Mouse (Mus musculus): ENCODE results near the gene Hoxa6. TPM values are rescaled to one million over a fixed set of nuclear protein-coding genes. Genes with fewer than 3 reads are reported as not detected.
A peak's percentile ranks its signal among the peaks of the same experiment; 100 is the strongest.

Hoxa6 gene
- polyA plus RNA-seq, 3 experiments from 2014 or later = not detected

DNA sequence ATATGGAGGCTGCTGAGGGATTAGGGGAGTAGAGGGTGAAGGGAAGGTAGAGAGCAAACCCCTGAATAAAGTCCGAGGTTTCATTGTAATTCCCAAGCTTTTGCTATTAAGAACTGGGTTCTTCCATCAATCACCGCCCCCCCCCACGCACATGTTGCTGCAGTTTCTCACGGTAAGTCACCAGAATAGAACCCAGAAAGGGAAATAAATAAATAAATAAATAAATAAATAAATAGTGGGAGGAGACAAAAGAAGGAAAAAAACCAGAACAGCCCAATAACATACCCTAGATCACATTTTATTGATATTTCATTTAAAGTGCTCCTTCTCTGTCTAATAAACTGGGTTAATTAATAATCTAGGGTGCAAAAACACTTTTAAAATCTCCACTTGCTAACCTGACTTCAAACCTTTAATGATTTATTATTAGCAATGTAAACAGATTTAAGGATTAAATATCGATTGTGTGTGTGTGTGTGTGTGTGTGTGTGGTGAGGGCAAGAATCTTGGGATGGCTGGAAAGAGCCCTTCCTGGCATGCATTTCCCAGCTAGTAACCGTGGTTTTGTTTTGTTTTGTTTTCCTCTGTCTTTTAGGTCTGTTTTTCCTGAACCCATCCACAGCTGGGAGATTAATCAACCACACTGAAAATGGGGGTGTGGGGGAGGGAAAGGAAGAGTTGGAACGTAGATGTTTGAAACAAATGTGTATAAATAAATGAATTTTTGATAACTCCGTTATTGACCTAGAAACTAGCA is 47.0 kb downstream of the Hoxa6 start:
- ATAC-seq = no peak

DNA sequence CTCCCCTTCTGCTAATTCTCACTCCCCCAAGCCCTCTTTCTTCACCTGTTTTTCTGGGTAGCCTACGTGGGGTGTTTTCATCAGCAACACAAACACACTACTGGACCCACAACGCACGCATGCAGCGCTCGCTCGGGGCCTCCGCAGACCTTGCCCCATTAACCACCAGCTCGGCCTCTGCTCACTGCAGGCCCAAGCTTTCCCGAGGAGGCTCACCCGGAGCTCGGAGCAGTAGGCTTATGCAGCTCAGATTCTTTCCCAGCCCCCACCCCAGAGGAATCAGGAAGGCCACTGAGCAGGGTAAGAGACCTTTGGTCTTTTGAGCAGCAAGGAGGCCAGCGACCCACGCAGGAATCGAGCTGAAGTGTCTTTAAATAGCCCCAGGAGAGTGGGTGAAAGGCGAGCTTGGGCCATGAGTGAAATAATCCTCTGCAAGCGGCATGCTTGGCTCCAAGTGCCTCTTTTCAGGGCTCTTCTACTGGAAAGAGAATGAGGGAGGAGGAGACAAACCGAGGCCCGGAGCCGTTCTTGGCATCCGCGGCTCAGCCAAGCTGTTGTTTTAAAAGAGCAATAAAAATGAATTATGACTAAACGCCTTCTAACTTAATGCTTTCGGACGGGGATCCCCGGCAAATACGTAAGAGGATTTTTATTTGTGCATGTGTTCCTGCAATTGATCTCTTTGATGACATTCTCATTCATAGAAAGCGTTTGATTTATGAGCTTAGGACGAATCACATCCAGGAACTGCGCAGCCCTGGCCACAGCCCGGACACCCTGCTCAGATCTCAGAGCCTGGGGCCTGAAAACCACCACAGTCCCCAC is 47.8 kb downstream of the Hoxa6 start:
- ATAC-seq = no peak

DNA sequence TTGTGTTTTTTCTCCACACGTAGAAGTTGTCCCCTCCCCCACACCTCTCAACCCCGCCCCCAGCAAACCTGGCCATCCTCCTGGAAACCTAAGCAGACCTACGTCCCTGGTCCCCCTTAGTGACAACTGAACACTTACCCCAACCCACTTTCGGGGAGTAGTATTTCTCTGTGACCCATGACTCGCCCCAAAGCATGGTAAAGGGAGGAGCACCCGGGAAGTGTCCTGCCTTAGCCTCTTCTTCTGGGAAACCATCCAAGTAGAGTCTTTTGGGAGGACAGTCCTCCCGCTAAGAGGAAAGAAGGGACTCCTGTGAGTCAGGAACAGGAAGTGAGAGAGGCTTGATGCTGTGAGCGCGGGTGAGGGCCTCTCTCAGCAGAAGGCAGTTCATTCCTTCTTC is 48.5 kb downstream of the Hoxa6 start:
- no peak for ATAC-seq

DNA sequence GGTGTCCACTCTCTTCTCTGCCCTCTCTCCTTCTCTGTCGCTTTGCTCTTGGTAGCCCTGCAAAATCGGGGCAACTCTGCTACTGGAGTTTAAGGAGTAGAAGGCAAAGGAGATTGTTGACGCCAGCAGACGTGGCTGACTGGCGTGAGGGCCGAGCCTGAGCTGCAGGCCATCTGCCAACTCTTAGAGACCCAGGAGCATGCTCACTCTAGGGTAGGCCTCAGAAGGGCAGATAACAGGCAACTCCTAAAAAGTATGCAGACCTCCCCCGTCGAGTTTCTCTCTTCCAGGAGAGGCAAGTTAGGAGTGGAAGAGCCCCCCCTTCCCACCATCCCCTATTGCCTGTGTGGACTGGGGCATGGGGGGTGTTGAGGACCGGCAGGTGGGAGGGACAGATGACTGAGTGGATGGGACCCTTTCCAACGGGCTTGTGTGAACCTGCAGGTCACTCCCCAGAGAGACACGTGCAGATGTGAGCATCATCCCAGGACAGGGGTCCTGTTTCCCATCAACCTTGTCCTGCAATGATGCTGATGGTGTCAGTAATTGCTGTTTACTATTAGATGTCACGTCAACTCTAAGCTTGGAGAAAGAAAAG is 49.3 kb downstream of the Hoxa6 start:
- no peak for ATAC-seq

DNA sequence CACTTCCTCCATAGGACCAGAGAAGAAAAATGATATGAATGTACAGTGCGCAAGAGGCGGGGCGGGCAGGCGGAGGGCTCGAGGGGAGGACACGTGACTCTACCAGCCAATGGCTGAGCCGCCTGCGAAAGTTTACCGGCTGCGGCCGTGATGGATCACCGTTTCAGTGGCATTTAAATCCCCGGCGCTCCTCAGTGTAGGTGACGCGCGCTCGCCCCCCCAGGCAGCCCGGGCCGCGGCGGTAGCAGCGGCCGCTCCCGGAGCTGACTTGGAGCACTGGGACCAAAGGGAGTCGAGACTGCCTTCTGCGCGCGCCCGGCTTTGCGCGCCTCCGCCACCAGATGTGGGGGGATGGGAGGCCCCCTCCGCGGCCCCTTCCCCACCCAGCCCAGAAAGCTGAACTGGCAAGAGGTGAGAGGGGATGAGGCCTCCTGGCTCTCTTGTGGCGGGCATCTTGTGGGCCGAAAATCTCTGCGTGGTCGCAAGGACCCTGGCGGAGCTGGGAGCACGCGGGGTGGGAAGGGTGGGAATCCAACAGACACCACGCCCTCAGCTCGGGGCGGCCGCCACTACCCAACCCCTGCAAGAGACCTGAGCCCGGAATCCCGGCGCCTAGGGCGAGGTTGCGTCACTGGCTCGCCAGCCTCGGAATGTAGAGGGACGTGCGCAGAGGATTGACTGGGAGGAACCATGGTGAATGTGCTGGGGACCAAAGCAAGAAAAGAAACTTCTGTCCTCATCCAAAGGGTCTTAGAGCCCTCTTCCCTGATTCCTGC is 50.1 kb downstream of the Hoxa6 start, which contains the start of gene Hoxa1:
Gene Hoxa1 (minus strand): TSS at position 42 of the 776 bp plus-strand sequence.
- peak; percentile 76 for ATAC-seq

DNA sequence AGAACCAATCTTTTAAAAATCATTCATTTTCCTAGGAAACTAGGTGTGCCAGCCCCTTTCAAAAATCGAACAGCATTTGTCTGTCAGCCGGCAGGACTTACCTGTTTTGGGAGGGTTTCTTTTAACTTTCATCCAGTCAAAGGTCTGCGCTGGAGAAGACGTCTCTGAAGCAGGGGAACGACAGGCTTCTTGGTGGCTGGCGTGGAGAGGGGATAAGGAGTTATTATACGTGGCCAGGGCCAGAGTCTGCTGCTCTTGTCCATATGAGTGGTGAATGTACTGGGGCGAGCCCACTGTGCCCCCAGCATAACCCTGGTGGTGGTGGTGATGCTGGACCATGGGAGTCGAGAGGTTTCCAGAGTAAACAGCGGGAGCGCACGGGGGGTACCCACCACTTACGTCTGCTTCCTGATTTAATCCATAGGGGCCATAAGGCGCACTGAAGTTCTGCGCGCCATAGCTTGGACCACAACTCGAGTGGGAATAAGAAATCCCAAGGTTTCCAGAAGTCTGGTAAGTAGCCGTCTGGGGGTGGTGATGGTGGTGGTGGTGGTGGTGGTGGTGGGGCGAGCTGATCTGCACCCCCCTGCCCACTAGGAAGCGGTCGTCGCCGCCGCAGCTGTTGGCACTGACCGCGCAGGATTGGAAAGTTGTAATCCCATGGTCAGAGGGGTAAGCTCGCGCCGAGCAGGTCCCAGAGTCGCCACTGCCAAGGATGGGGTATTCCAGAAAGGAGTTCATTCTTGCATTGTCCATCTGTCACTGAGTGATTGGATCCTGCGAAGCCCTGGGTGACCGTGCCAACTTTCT is 50.9 kb downstream of the Hoxa6 start:
- ATAC-seq = no peak

DNA sequence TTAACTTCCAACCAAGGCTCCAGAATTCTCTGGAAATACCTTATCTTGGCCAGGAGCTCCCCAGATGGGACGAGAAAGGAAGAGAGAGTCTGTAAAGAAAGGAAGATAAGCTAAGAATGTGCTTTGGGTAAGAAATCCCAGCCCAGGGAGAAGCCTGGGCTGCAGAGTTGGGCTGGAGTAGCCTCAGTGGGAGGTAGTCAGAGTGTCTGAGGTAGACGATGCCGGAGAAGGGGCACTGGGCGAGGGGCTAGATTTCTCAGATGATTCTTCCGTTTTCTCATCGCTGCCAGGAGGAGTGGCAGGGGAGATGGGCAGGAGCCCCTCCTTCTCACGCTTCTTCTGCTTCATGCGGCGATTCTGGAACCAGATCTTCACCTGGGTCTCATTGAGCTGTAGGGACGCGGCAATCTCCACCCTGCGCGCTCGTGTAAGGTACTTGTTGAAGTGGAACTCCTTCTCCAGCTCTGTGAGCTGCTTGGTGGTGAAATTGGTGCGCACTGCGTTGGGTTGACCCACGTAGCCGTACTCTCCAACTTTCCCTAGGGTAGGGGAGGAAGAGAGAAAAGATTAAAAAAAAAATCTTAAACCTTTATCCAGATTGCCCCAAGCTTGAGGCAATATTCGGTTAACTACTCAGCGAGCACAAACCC is 51.8 kb downstream of the Hoxa6 start:
- no peak for ATAC-seq

Other genes with a start within 250 kb of the Hoxa6 start
- gene Skap2, start 196.2 kb downstream of the Hoxa6 start, polyA plus RNA-seq (2017; shearing (Covaris generic)) = 10 to 100 TPM; 15.9 to 33.0 (median 17.8) TPM
- not detected for gene Hoxa1, start 50.4 kb downstream of the Hoxa6 start, polyA plus RNA-seq (2017; shearing (Covaris generic))
- gene Hoxa2, start 43.9 kb downstream of the Hoxa6 start, polyA plus RNA-seq (2017; shearing (Covaris generic)) = not detected
- not detected for gene 5730596B20Rik, start 31.2 kb downstream of the Hoxa6 start, polyA plus RNA-seq (2017; shearing (Covaris generic))
- not detected for gene Hoxa4, start 17.0 kb downstream of the Hoxa6 start, polyA plus RNA-seq (2017; shearing (Covaris generic))
- gene Hoxa5, start 4.1 kb downstream of the Hoxa6 start, polyA plus RNA-seq (2017; shearing (Covaris generic)) = not detected
- gene Hoxa3, start 4.6 kb upstream of the Hoxa6 start, polyA plus RNA-seq (2017; shearing (Covaris generic)) = not detected
- not detected for gene Gm28308, start 4.6 kb upstream of the Hoxa6 start, polyA plus RNA-seq (2017; shearing (Covaris generic))
- not detected for gene Hoxa7, start 13.1 kb upstream of the Hoxa6 start, polyA plus RNA-seq (2017; shearing (Covaris generic))
- gene Hoxa9, start 22.4 kb upstream of the Hoxa6 start, polyA plus RNA-seq (2017; shearing (Covaris generic)) = under 1 TPM in 2 of 3 experiments, not detected in 1; 0.13 to 0.32 TPM
- not detected for gene Hoxa10, start 32.1 kb upstream of the Hoxa6 start, polyA plus RNA-seq (2017; shearing (Covaris generic))
- not detected for gene Hoxa11, start 37.1 kb upstream of the Hoxa6 start, polyA plus RNA-seq (2017; shearing (Covaris generic))
- gene Hoxa13, start 52.2 kb upstream of the Hoxa6 start, polyA plus RNA-seq (2017; shearing (Covaris generic)) = not detected
- gene Evx1, start 104.8 kb upstream of the Hoxa6 start, polyA plus RNA-seq (2017; shearing (Covaris generic)) = not detected